Mouse (Mus musculus): ENCODE results near the gene Dido1. TPM values are rescaled to one million over a fixed set of nuclear protein-coding genes. Genes with fewer than 3 reads are reported as not detected.

Dido1 gene
- polyA plus RNA-seq, 1 experiment from 2014 or later: 26.0 TPM

- Histone ChIP-seq H3K9ac (ENCODE audit: low read depth, low read length) (no peak overlapping the region), H3K27me3 (replicated peaks; ENCODE audit: control insufficient read depth, insufficient read depth, low read length) (no peaks in the 10 kb centered on the region), H3K4me2 (ENCODE audit: low read depth, low read length) (no peak overlapping the region), H3K9me3 (ENCODE audit: control insufficient read depth, low read length) (no peaks in the 10 kb centered on the region), H3K27ac (replicated peaks; ENCODE audit: low read depth, low read length) (no peak overlapping the region), H3K4me1 (ENCODE audit: control insufficient read depth, insufficient read depth, low read length) (no peaks in the 10 kb centered on the region), H3K4me3 (ENCODE audit: low read depth, low read length) (no peak overlapping the region), H3K36me3 (ENCODE audit: control insufficient read depth, insufficient read depth, low read length) (peaks cover 90% of the 10 kb centered on the region)
- DNase-seq (ENCODE audit: low spot score) (no peak), ATAC-seq (ENCODE audit: low read depth) (no peak)
- 93% methylated on average over 2 of the region's 2 CpGs for WGBS
Observed at GRCm38 (mm10) chr2:180683524-180683923, 26.3 kb downstream of the Dido1 start.

GRCm38 (mm10) chr2:180681225-180681624, 28.6 kb downstream of the Dido1 start:
- Histone ChIP-seq H3K9ac (ENCODE audit: low read depth, low read length) (no peak overlapping the region), H3K36me3 (ENCODE audit: control insufficient read depth, insufficient read depth, low read length) (peaks cover 67% of the 10 kb centered on the region), H3K4me3 (ENCODE audit: low read depth, low read length) (no peak overlapping the region), H3K9me3 (ENCODE audit: control insufficient read depth, low read length) (no peaks in the 10 kb centered on the region), H3K4me2 (ENCODE audit: low read depth, low read length) (no peak overlapping the region), H3K27me3 (replicated peaks; ENCODE audit: control insufficient read depth, insufficient read depth, low read length) (no peaks in the 10 kb centered on the region), H3K4me1 (ENCODE audit: control insufficient read depth, insufficient read depth, low read length) (no peaks in the 10 kb centered on the region), H3K27ac (replicated peaks; ENCODE audit: low read depth, low read length) (no peak overlapping the region)
- ATAC-seq (ENCODE audit: low read depth) (no peak), DNase-seq (ENCODE audit: low spot score) (no peak)
- WGBS: 55% methylated on average over 2 of the region's 2 CpGs

- peak; percentile 56 for DNase-seq (ENCODE audit: low spot score)
- Histone ChIP-seq H3K4me1 (ENCODE audit: control insufficient read depth, insufficient read depth, low read length) (no peaks in the 10 kb centered on the region), H3K4me2 (ENCODE audit: low read depth, low read length) (no peak overlapping the region), H3K27me3 (replicated peaks; ENCODE audit: control insufficient read depth, insufficient read depth, low read length) (no peaks in the 10 kb centered on the region), H3K9ac (ENCODE audit: low read depth, low read length) (no peak overlapping the region), H3K9me3 (ENCODE audit: control insufficient read depth, low read length) (no peaks in the 10 kb centered on the region), H3K36me3 (ENCODE audit: control insufficient read depth, insufficient read depth, low read length) (peaks cover 58% of the 10 kb centered on the region), H3K4me3 (ENCODE audit: low read depth, low read length) (no peak overlapping the region), H3K27ac (replicated peaks; ENCODE audit: low read depth, low read length) (no peak overlapping the region)
- peak; percentile 66 for ATAC-seq (ENCODE audit: low read depth)
- WGBS: 25% methylated on average over 4 of the region's 4 CpGs
Observed at GRCm38 (mm10) chr2:180678609-180679140, 31.1 kb downstream of the Dido1 start.

- H3K27ac ChIP-seq (replicated peaks; ENCODE audit: low read depth, low read length): no peak overlapping the region
- no peak for ATAC-seq (ENCODE audit: low read depth)
- WGBS: 95% methylated on average over 2 of the region's 2 CpGs
- no peaks in the 10 kb centered on the region for H3K27me3 ChIP-seq (replicated peaks; ENCODE audit: control insufficient read depth, insufficient read depth, low read length)
- H3K4me2 ChIP-seq (ENCODE audit: low read depth, low read length): no peak overlapping the region
- H3K4me1 ChIP-seq (ENCODE audit: control insufficient read depth, insufficient read depth, low read length): no peaks in the 10 kb centered on the region
- no peaks in the 10 kb centered on the region for H3K9me3 ChIP-seq (ENCODE audit: control insufficient read depth, low read length)
- peaks cover 58% of the 10 kb centered on the region for H3K36me3 ChIP-seq (ENCODE audit: control insufficient read depth, insufficient read depth, low read length)
- no peak overlapping the region for H3K4me3 ChIP-seq (ENCODE audit: low read depth, low read length)
- no peak for DNase-seq (ENCODE audit: low spot score)
- no peak overlapping the region for H3K9ac ChIP-seq (ENCODE audit: low read depth, low read length)
Observed at GRCm38 (mm10) chr2:180676706-180677105, 33.1 kb downstream of the Dido1 start.

DNA sequence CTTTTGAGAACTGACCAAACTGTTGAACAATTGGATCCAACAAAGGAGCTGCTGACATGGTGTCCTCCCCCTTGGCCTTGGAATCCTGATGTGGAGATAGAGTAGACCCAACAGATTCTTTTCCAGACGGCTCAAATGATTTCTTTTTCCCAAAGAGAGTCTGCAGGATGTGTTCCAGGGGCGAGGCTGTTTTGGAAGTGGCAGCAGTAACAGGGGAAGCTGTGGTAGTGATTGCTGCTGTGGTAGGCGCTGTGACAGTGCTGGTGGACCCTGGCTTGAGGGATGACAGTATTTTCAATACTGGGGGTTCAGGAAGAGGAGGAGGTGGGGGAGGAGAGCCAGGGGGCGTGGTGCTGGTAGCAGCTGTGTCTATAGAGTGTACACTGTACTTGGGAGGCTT, 47.8 kb downstream of the Dido1 start:
- Histone ChIP-seq H3K27me3 (replicated peaks; ENCODE audit: control insufficient read depth, insufficient read depth, low read length) (no peaks in the 10 kb centered on the region), H3K36me3 (ENCODE audit: control insufficient read depth, insufficient read depth, low read length) (peaks cover 51% of the 10 kb centered on the region), H3K27ac (replicated peaks; ENCODE audit: low read depth, low read length) (no peak overlapping the region), H3K9me3 (ENCODE audit: control insufficient read depth, low read length) (no peaks in the 10 kb centered on the region), H3K4me1 (ENCODE audit: control insufficient read depth, insufficient read depth, low read length) (0 out of 2 replicates have a peak, but pooled peaks cover 4% of the 10 kb centered on the region), H3K9ac (ENCODE audit: low read depth, low read length) (no peak overlapping the region), H3K4me2 (ENCODE audit: low read depth, low read length) (no peak overlapping the region), H3K4me3 (ENCODE audit: low read depth, low read length) (no peak overlapping the region)
- DNase-seq (ENCODE audit: low spot score) (no peak), ATAC-seq (ENCODE audit: low read depth) (no peak)
- 89% methylated on average over 4 of the region's 4 CpGs for WGBS

- ATAC-seq (ENCODE audit: low read depth) (no peak), DNase-seq (ENCODE audit: low spot score) (no peak)
- no peak overlapping the region for H3K27ac ChIP-seq (replicated peaks; ENCODE audit: low read depth, low read length)
- WGBS: 97% methylated on average over 5 of the region's 5 CpGs
- H3K4me2 ChIP-seq (ENCODE audit: low read depth, low read length): no peak overlapping the region
- no peak overlapping the region for H3K9ac ChIP-seq (ENCODE audit: low read depth, low read length)
- 0 out of 2 replicates have a peak, but pooled peaks cover 4% of the 10 kb centered on the region for H3K4me1 ChIP-seq (ENCODE audit: control insufficient read depth, insufficient read depth, low read length)
- no peaks in the 10 kb centered on the region for H3K9me3 ChIP-seq (ENCODE audit: control insufficient read depth, low read length)
- no peak overlapping the region for H3K4me3 ChIP-seq (ENCODE audit: low read depth, low read length)
- H3K36me3 ChIP-seq (ENCODE audit: control insufficient read depth, insufficient read depth, low read length): peaks cover 36% of the 10 kb centered on the region
- no peaks in the 10 kb centered on the region for H3K27me3 ChIP-seq (replicated peaks; ENCODE audit: control insufficient read depth, insufficient read depth, low read length)
Observed at GRCm38 (mm10) chr2:180660521-180660920, 49.3 kb downstream of the Dido1 start.

- H3K4me1 ChIP-seq (ENCODE audit: control insufficient read depth, insufficient read depth, low read length): 0 out of 2 replicates have a peak, but pooled peaks cover 4% of the 10 kb centered on the region
- DNase-seq (ENCODE audit: low spot score) (no peak), ATAC-seq (ENCODE audit: low read depth) (no peak)
- H3K4me2 ChIP-seq (ENCODE audit: low read depth, low read length): peak overlapping the region; percentile 50
- no peaks in the 10 kb centered on the region for H3K9me3 ChIP-seq (ENCODE audit: control insufficient read depth, low read length)
- 29% methylated on average over 40 of the region's 42 CpGs for WGBS
- H3K27ac ChIP-seq (replicated peaks; ENCODE audit: low read depth, low read length): no peak overlapping the region
- H3K36me3 ChIP-seq (ENCODE audit: control insufficient read depth, insufficient read depth, low read length): peaks cover 26% of the 10 kb centered on the region
- peak overlapping the region; percentile 22 for H3K4me3 ChIP-seq (ENCODE audit: low read depth, low read length)
- no peaks in the 10 kb centered on the region for H3K27me3 ChIP-seq (replicated peaks; ENCODE audit: control insufficient read depth, insufficient read depth, low read length)
- H3K9ac ChIP-seq (ENCODE audit: low read depth, low read length): peak overlapping the region; percentile 58
Observed at GRCm38 (mm10) chr2:180659353-180660150, 50.2 kb downstream of the Dido1 start.

GRCm38 (mm10) chr2:180658381-180658780, 51.4 kb downstream of the Dido1 start:
- no peak overlapping the region for H3K4me2 ChIP-seq (ENCODE audit: low read depth, low read length)
- no peak for ATAC-seq (ENCODE audit: low read depth)
- no peaks in the 10 kb centered on the region for H3K9me3 ChIP-seq (ENCODE audit: control insufficient read depth, low read length)
- H3K4me1 ChIP-seq (ENCODE audit: control insufficient read depth, insufficient read depth, low read length): 0 out of 2 replicates have a peak, but pooled peaks cover 4% of the 10 kb centered on the region
- H3K27me3 ChIP-seq (replicated peaks; ENCODE audit: control insufficient read depth, insufficient read depth, low read length): no peaks in the 10 kb centered on the region
- H3K4me3 ChIP-seq (ENCODE audit: low read depth, low read length): no peak overlapping the region
- WGBS: 85% methylated on average over 5 of the region's 5 CpGs
- no peak overlapping the region for H3K27ac ChIP-seq (replicated peaks; ENCODE audit: low read depth, low read length)
- H3K9ac ChIP-seq (ENCODE audit: low read depth, low read length): no peak overlapping the region
- no peak for DNase-seq (ENCODE audit: low spot score)
- peaks cover 22% of the 10 kb centered on the region for H3K36me3 ChIP-seq (ENCODE audit: control insufficient read depth, insufficient read depth, low read length)
